Mouse (Mus musculus): ENCODE data around the gene Parva.

- TF ChIP-seq CTCF (conservative IDR thresholded peaks at IDR 0.05; ENCODE audit: insufficient read depth, insufficient read length, low read depth, low read length) (no peak), POLR2A (IDR thresholded peaks at IDR 0.05; ENCODE audit: low read depth, low read length) (no peak)
These were observed 31.1 kb downstream of the Parva start for GRCm38 (mm10) chr7:112458440-112458839.
